Mouse (Mus musculus): ENCODE data around the gene Ano2.

DNA sequence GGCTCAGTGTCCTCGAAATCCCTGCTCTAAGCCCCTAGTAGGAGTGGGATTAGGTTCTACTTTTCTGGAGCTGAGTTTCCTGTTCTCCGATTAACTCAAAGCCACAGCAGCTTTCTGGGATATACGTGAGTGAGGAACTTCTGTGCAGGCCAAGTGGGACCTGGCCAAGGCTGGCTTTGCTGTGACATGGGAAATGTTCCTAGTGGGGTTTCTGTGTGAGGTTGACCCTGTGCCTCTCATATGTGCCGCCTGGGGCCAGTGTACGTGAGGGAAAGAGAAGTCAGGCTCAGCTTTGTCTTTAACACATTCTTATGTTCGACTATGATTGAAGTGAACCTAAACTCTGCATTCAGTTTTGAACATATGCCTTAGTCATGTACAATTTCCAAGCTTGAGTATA lies 184.5 kb downstream of the Ano2 start:
- TF ChIP-seq CTCF (IDR thresholded peaks at IDR 0.05; ENCODE audit: low read depth) (no peak), EP300 (IDR thresholded peaks at IDR 0.05; ENCODE audit: low read depth) (no peak)

All from liver, embryonic 14.5 days (tissue).